Comparison of ENCODE assay signal across 25 mouse cellular contexts in genomic region chr9:83886149-83886548, GRCm38 (mm10). TPM values are rescaled to one million over a fixed set of nuclear protein-coding genes. Genes with fewer than 3 reads are reported as not detected.
DNase-seq lines count a peak whose midpoint lies in the region; ATAC-seq and TF ChIP-seq lines count a peak whose summit lies in the region.
"Had no signal": no experiment of that assay in that cellular context is flagged by ENCODE, and none has a peak within 500 bp of the region (broad histone marks: within the 10 kb centered on the region; RNA-seq: fewer than 3 reads in every experiment).

No protein-coding gene starts in this region.

- H3K27ac ChIP-seq in layer of hippocampus, adult 2 months = no peak overlapping the region
- H3K27ac ChIP-seq in bone marrow, adult 2 months (ENCODE audit: control insufficient read depth, insufficient read depth, low read depth, low read length, poor library complexity) = no peak overlapping the region
- H3K27ac ChIP-seq: embryonic facial prominence, embryonic 10.5 days; heart, adult 2 months; heart, embryonic 15.5 days; limb, embryonic 15.5 days; midbrain, embryonic 12.5 days; neural tube, embryonic 13.5 days had no signal

- peak; percentile 34 for TF ChIP-seq CTCF in layer of hippocampus, adult 2 months (conservative IDR thresholded peaks at IDR 0.05)
- TF ChIP-seq CTCF in bone marrow, adult 2 months (IDR thresholded peaks at IDR 0.05; ENCODE audit: control insufficient read depth, insufficient read depth, low read length) = peak; percentile 23; the same call in 1 of the 2 replicates

- no peak for TF ChIP-seq POLR2A in bone marrow, adult 2 months (IDR thresholded peaks at IDR 0.05; ENCODE audit: borderline replicate concordance, control insufficient read depth, low read depth, low read length)

- ATAC-seq in inflammation-experienced regulatory T-cells, adult 6 months = no peak
- ATAC-seq: hindbrain, embryonic 16.5 days had no signal

- no peaks in the 10 kb centered on the region; the same call in 1 of the 2 replicates for H3K4me1 ChIP-seq in bone marrow, adult 2 months (ENCODE audit: control insufficient read depth, insufficient read depth, low read length)
- H3K4me1 ChIP-seq: embryonic facial prominence, embryonic 10.5 days; heart, embryonic 15.5 days; limb, embryonic 15.5 days; midbrain, embryonic 12.5 days; neural tube, embryonic 13.5 days had no signal

- no peak for DNase-seq in layer of hippocampus, adult 2 months (ENCODE audit: low spot score in 2 of 2)
- DNase-seq in layer of hippocampus, adult 9-10 months (ENCODE audit: low spot score) = no peak
- DNase-seq in CD4-positive, CD25-positive, alpha-beta regulatory T cell, adult 2 months (ENCODE audit: low read depth, low spot score) = peak; percentile 51
- peak; percentile 4 for DNase-seq in naive thymus-derived CD4-positive, alpha-beta T cell, adult 2 months (ENCODE audit: low read depth)
- no peak for DNase-seq in adrenal gland, adult 2 months
- DNase-seq in ovary, postnatal 14 days (ENCODE audit: low spot score) = no peak
- DNase-seq: B cell, adult 2 months; cerebellum, adult 2 months; cerebellum, postnatal 36 days; gastrocnemius, postnatal 10 days; heart, adult 2 months; heart, postnatal 4 days; kidney, adult 9 months; kidney, postnatal 36 days; lung, adult 2 months; lung, postnatal 4 days; thymus, postnatal 36 days had no signal

- H3K4me3 ChIP-seq in layer of hippocampus, adult 2 months = no peak overlapping the region
- H3K4me3 ChIP-seq in bone marrow, adult 2 months (replicated peaks; ENCODE audit: control insufficient read depth, low read depth, low read length) = no peak overlapping the region
- H3K4me3 ChIP-seq: embryonic facial prominence, embryonic 10.5 days; heart, adult 2 months; heart, embryonic 15.5 days; limb, embryonic 15.5 days; midbrain, embryonic 12.5 days; neural tube, embryonic 13.5 days had no signal

RNA-seq across cellular contexts. Expression of gene Bckdhb, which starts 38.8 kb away (rescaled TPM):
- 10 to 100 TPM; 37.8 to 40.6 TPM for total RNA-seq in layer of hippocampus, adult 2 months (2021)
- polyA plus RNA-seq in bone marrow, adult 2 months (2011; ENCODE audit: insufficient read depth, insufficient read length, low replicate concordance, missing spikeins) = 12.2 and 47.4 TPM in 2 replicates
- 100 to 1,000 TPM; 100 to 104 TPM for total RNA-seq in adrenal gland, adult 2 months (2021)
- 19.8 and 20.7 TPM in 2 replicates for polyA plus RNA-seq in adrenal gland, adult 2 months (2012; rRNA removed)
- polyA plus RNA-seq in inflammation-experienced regulatory T-cells, adult 6 months (2017; shearing (Covaris generic)) = 10 to 100 TPM in 2 of 3 experiments, 1 to 10 TPM in 1; 4.4 to 18.7 (median 12.6) TPM

RNA-seq across cellular contexts. Expression of gene Ttk, which starts 51.7 kb away (rescaled TPM):
- total RNA-seq in layer of hippocampus, adult 2 months (2021) = under 1 TPM; 0.81 to 0.84 TPM
- 9.7 and 13.5 TPM in 2 replicates for polyA plus RNA-seq in bone marrow, adult 2 months (2011; ENCODE audit: insufficient read depth, insufficient read length, low replicate concordance, missing spikeins)
- total RNA-seq in adrenal gland, adult 2 months (2021) = 1 to 10 TPM; 1.2 to 6.5 TPM
- 0.03 and 0.10 TPM in 2 replicates for polyA plus RNA-seq in adrenal gland, adult 2 months (2012; rRNA removed)
- 10 to 100 TPM in 1 of 3 experiments, 1 to 10 TPM in 2; 1.2 to 23.4 (median 3.9) TPM for polyA plus RNA-seq in inflammation-experienced regulatory T-cells, adult 6 months (2017; shearing (Covaris generic))

Comparison
In these comparisons a context has a peak if more than half of its experiments do, and no peak if none do; other contexts are left out.
1. DNase-seq: peak in CD4-positive, CD25-positive, alpha-beta regulatory T cell, adult 2 months (single experiment) and naive thymus-derived CD4-positive, alpha-beta T cell, adult 2 months (single experiment); none in layer of hippocampus, adult 2 months (0 of 2), layer of hippocampus, adult 9-10 months (single experiment), adrenal gland, adult 2 months (single experiment) and ovary, postnatal 14 days (single experiment).